Mouse (Mus musculus) hindbrain, embryonic 14.5 days (tissue): Measurements from ENCODE around the gene Crocc2. TPM values are rescaled to one million over a fixed set of nuclear protein-coding genes. Genes with fewer than 3 reads are reported as not detected.

Experiments used
- ATAC-seq: fragments of 200-750 bp; cut with Nextera tagmentation; 2 replicates; pipeline ENCODE4 v1.8.0; 2017; ENCODE audit warnings: moderate number of reproducible peaks, mild to moderate bottlenecking, moderate TSS enrichment, moderate library complexity; ENCODE audit not compliant: low FRiP score
- DNase-seq: peaks from one replicate; pipeline ENCODE4 v3.0.0-alpha.2; 2015; ENCODE audit warnings: low spot score
- H3K27ac ChIP-seq: fragments of 300-500 bp; sonication (generic); 2 replicates; pipeline ENCODE4 v1.5.1; 2014; ENCODE audit warnings: mild to moderate bottlenecking, moderate library complexity
- H3K27me3 ChIP-seq: fragments of 300-500 bp; sonication (generic); 2 replicates; pipeline ENCODE4 v1.6.1; 2014; ENCODE audit warnings: mild to moderate bottlenecking, low read length, mixed read lengths; ENCODE audit not compliant: control insufficient read depth, insufficient read depth
- H3K36me3 ChIP-seq: fragments of 300-500 bp; sonication (generic); replicated peaks from 2 replicates; pipeline ENCODE4 v1.6.1; 2014; ENCODE audit not compliant: control insufficient read depth, insufficient read depth
- H3K4me1 ChIP-seq: fragments of 300-500 bp; sonication (generic); replicated peaks from 2 replicates; pipeline ENCODE4 v1.6.1; 2014; ENCODE audit warnings: antibody characterized with exemption, low read length, mixed read lengths; ENCODE audit not compliant: control insufficient read depth, insufficient read depth
- H3K4me2 ChIP-seq: fragments of 300-500 bp; sonication (generic); replicated peaks from 2 replicates; pipeline ENCODE4 v1.6.1; 2014; ENCODE audit warnings: mild to moderate bottlenecking, moderate library complexity
- H3K4me3 ChIP-seq: fragments of 300-500 bp; sonication (generic); replicated peaks from 2 replicates; pipeline ENCODE4 v1.5.1; 2014; ENCODE audit warnings: mild to moderate bottlenecking, low read length
- H3K9ac ChIP-seq: fragments of 300-500 bp; sonication (generic); 2 replicates; pipeline ENCODE4 v1.6.1; 2014
- H3K9me3 ChIP-seq: fragments of 300-500 bp; sonication (generic); 2 replicates; pipeline ENCODE4 v1.6.1; 2016; ENCODE audit warnings: low read length; ENCODE audit not compliant: control insufficient read depth
- WGBS: fragments of 180-500 bp; shearing (Covaris S2); extraction: QIAGEN DNeasy Blood & Tissue Kit; methylation state at CpG from one replicate; pipeline ENCODE4 v1.1.7; 2014; 5-methylcytosine and 5-hydroxymethylcytosine counted together
- polyA plus RNA-seq: library from polyadenylated mRNA; unstranded; fragments of >200 nt; fragmentation: Nextera tagmentation; extraction: Ambion mirVana; gene quantifications from 2 replicates; pipeline ENCODE4 v1.2.1, GENCODE M21; 2014

Crocc2 gene
- polyA plus RNA-seq, 1 experiment from 2014 or later, result 0.50 TPM

GRCm38 (mm10) chr1:93207536-93208064 lies 39.1 kb downstream of the Crocc2 start:
- H3K27ac ChIP-seq, result no peak overlapping the region
- 94% methylated on average over 4 of the region's 4 CpGs for WGBS
- no peaks in the 10 kb centered on the region for H3K9me3 ChIP-seq
- DNase-seq, result no peak
- no peaks in the 10 kb centered on the region for H3K27me3 ChIP-seq
- no peak overlapping the region for H3K9ac ChIP-seq
- no peak for ATAC-seq
- H3K36me3 ChIP-seq, result no peaks in the 10 kb centered on the region
- no peak overlapping the region for H3K4me2 ChIP-seq
- peaks cover 18% of the 10 kb centered on the region for H3K4me1 ChIP-seq
- H3K4me3 ChIP-seq, result no peak overlapping the region

DNA sequence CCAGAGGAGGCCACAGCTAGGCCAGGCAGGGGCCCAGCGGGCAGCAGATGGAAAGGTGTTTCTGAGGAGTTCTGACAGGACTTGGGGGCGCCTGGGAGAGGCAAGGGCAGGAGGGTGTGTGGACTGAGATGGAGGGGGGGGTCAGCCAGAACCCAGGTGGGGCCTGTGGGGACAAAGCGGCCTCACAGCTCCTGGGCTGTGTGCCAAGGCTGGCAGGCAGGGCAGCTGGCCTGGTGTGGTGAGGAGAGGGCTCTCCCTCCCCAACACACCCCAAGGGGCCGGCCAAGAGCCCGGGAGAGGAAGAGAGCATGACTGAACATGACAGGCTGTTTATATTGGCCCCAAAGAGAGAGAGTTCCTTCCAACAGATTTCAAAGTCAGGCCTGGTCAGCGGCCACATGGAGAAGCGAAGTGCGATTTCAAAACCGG lies 41.7 kb downstream of the Crocc2 start:
- DNase-seq (peak; percentile 67), ATAC-seq (peak; percentile 75)
- H3K27me3 ChIP-seq, result no peaks in the 10 kb centered on the region
- 34% methylated on average over 9 of the region's 9 CpGs for WGBS
- H3K9ac ChIP-seq, result no peak overlapping the region
- no peaks in the 10 kb centered on the region for H3K36me3 ChIP-seq
- H3K4me1 ChIP-seq, result peaks cover 18% of the 10 kb centered on the region
- H3K4me2 ChIP-seq, result no peak overlapping the region
- no peak overlapping the region for H3K4me3 ChIP-seq
- no peak overlapping the region for H3K27ac ChIP-seq
- no peaks in the 10 kb centered on the region for H3K9me3 ChIP-seq

- Histone ChIP-seq H3K4me2 (no peak overlapping the region), H3K36me3 (no peaks in the 10 kb centered on the region), H3K9me3 (no peaks in the 10 kb centered on the region), H3K27me3 (no peaks in the 10 kb centered on the region), H3K9ac (no peak overlapping the region), H3K27ac (peak overlapping the region; percentile 43; the same call in 1 of the 2 replicates), H3K4me1 (peaks cover 18% of the 10 kb centered on the region), H3K4me3 (no peak overlapping the region)
- DNase-seq, result no peak
- 84% methylated on average over 11 of the region's 11 CpGs for WGBS
- no peak for ATAC-seq
Observed at GRCm38 (mm10) chr1:93211019-93211418, 42.5 kb downstream of the Crocc2 start.

DNA sequence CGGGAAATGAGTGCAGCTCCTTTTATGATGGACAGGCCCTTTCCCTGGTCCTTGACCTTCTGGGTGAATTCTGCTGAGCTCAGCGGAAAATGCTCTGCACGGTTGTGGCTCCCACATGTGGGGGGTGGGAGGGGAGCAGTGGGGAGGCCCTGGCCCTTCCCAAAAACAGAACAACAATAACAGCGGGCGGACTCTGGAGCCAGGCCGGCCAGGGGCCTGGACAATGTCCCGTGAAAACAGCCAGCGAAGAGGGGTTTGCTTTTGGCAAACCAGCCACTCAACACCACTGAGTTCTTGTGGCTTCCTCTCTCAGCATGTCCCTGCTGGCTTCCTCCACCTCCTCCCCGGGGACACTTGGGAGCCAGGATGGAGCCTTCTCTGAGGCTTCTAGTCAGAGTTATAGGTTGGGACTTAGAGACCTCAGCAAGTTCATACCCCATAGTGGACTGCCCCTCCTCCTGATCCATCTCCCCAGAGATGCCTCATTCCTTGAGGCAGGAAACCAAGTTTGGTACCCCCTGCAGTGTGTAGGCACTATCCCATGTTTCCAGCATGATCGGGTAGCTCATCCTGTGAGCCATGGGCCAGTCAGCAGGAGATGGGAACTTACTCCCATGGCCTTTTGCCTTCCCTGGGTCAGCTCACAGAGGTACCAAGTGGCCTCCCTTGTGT lies 43.2 kb downstream of the Crocc2 start:
- Histone ChIP-seq H3K4me3 (no peak overlapping the region), H3K4me2 (no peak overlapping the region), H3K4me1 (peaks cover 18% of the 10 kb centered on the region), H3K36me3 (no peaks in the 10 kb centered on the region), H3K27ac (no peak overlapping the region), H3K9me3 (no peaks in the 10 kb centered on the region), H3K9ac (no peak overlapping the region), H3K27me3 (no peaks in the 10 kb centered on the region)
- no peak for DNase-seq
- no peak for ATAC-seq
- 38% methylated on average over 10 of the region's 10 CpGs for WGBS

GRCm38 (mm10) chr1:93212441-93212840 lies 43.9 kb downstream of the Crocc2 start:
- H3K4me2 ChIP-seq, result no peak overlapping the region
- H3K4me3 ChIP-seq, result no peak overlapping the region
- no peak overlapping the region for H3K9ac ChIP-seq
- H3K27ac ChIP-seq, result no peak overlapping the region
- H3K9me3 ChIP-seq, result no peaks in the 10 kb centered on the region
- ATAC-seq, result no peak
- H3K27me3 ChIP-seq, result no peaks in the 10 kb centered on the region
- H3K36me3 ChIP-seq, result no peaks in the 10 kb centered on the region
- peaks cover 18% of the 10 kb centered on the region for H3K4me1 ChIP-seq
- 74% methylated on average over 7 of the region's 7 CpGs for WGBS
- no peak for DNase-seq

DNA sequence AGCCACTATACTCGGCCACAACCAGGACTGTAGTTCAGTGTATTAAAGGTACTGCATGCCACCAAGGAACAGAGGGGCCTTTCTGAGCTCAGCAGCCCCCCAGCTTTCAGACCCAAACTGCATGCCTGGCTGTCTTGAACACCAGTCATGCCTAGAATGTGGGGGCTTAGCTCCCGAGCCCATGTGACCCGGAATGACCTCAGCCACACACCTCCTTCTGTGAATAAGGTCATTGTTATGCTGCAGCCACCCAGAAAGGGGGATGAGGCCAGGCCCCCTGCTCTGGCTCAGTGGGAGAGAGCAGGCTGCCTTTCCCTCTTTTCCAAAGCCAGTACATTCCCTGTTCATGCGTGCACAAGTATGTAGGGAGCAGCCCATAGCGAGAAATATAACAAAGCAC lies 46.1 kb downstream of the Crocc2 start:
- WGBS, result 22% methylated on average over 5 of the region's 5 CpGs
- Histone ChIP-seq H3K4me1 (peaks cover 18% of the 10 kb centered on the region), H3K9ac (no peak overlapping the region), H3K4me2 (no peak overlapping the region), H3K36me3 (no peaks in the 10 kb centered on the region), H3K27me3 (no peaks in the 10 kb centered on the region), H3K27ac (no peak overlapping the region), H3K4me3 (no peak overlapping the region), H3K9me3 (no peaks in the 10 kb centered on the region)
- ATAC-seq (no peak), DNase-seq (no peak)

- no peak overlapping the region for H3K4me2 ChIP-seq
- H3K4me1 ChIP-seq, result no peaks in the 10 kb centered on the region
- 60% methylated on average over 9 of the region's 9 CpGs for WGBS
- DNase-seq (no peak), ATAC-seq (no peak)
- H3K36me3 ChIP-seq, result no peaks in the 10 kb centered on the region
- H3K27ac ChIP-seq, result no peak overlapping the region
- no peak overlapping the region for H3K4me3 ChIP-seq
- H3K27me3 ChIP-seq, result no peaks in the 10 kb centered on the region
- no peaks in the 10 kb centered on the region for H3K9me3 ChIP-seq
- no peak overlapping the region for H3K9ac ChIP-seq
Observed at GRCm38 (mm10) chr1:93216839-93217497, 48.4 kb downstream of the Crocc2 start.

DNA sequence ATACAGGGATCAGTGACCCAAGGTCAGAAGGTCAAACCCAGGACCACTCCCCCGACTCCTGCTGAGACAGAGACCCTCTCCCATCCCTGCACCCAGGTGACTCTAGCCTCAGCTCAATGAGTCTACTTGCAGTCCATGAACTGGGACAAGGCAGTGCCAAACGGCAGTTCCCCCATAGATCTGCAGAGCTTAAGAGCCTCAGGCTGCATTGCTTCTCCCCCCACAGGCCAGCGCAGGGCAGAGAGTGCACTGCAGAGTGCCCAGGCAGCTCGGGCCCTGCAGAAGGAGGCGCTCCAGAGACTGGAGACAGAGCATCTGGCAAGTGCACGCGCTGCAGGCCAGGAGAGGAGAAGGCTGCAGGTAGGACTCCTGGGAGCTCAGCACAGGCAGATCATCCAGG lies 49.0 kb downstream of the Crocc2 start:
- 51% methylated on average over 7 of the region's 7 CpGs for WGBS
- Histone ChIP-seq H3K36me3 (no peaks in the 10 kb centered on the region), H3K9ac (no peak overlapping the region)

DNA sequence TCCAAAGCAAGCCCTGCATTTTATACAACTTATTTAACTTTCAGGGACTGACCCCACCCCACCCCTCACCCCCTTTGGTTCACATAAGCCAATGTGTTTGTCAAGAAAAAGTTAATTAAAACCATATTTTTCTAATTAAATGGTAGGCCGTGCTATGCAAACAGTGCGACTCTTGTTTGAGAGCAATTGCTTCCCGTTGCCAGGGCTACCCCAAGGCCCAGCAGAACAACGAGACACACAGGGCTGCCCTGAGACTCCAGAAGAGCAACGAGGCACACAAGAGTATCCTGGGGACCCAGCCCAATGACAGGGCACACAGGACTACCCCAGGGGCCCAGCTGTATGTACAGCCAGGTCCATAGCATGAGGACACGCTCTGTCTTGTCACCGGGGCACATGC lies 52.3 kb downstream of the Crocc2 start:
- no peak overlapping the region for H3K4me3 ChIP-seq
- 0 out of 2 replicates have a peak, but pooled peaks have one; percentile 41 for ATAC-seq

More for the DNA sequence above, 49.0 kb downstream of the Crocc2 start:
- no peak overlapping the region for H3K4me2 ChIP-seq
- H3K4me3 ChIP-seq, result no peak overlapping the region
- no peaks in the 10 kb centered on the region for H3K27me3 ChIP-seq
- ATAC-seq, result no peak
- no peak overlapping the region for H3K27ac ChIP-seq
- no peaks in the 10 kb centered on the region for H3K9me3 ChIP-seq
- no peak for DNase-seq
- H3K4me1 ChIP-seq, result no peaks in the 10 kb centered on the region

More for the DNA sequence above, 52.3 kb downstream of the Crocc2 start:
- no peaks in the 10 kb centered on the region for H3K27me3 ChIP-seq
- H3K4me2 ChIP-seq, result no peak overlapping the region
- H3K9me3 ChIP-seq, result no peaks in the 10 kb centered on the region
- WGBS, result 57% methylated on average over 7 of the region's 7 CpGs
- H3K27ac ChIP-seq, result no peak overlapping the region
- no peak overlapping the region for H3K9ac ChIP-seq
- H3K36me3 ChIP-seq, result no peaks in the 10 kb centered on the region
- peaks cover 7% of the 10 kb centered on the region for H3K4me1 ChIP-seq
- no peak for DNase-seq
